Mouse (Mus musculus) gastrocnemius, adult 18-20 months (tissue): ENCODE data around the gene Smdt1. TPM values are rescaled to one million over a fixed set of nuclear protein-coding genes. Genes with fewer than 3 reads are reported as not detected.
A peak's percentile ranks its signal among the peaks of the same experiment; 100 is the strongest.
"Not testable (repeated sequence)": the region's sequence is repeated elsewhere in the genome, so short reads cannot be mapped to it uniquely, and the experiment has no call there.

ENCODE experiments used
- DNase-seq: peaks from one replicate; pipeline ENCODE4 v3.0.0; 2021; ENCODE audit warnings: low spot score
- total RNA-seq, 2 experiments: library from RNA; stranded (reverse); gene quantifications; 2 replicates each; pipeline ENCODE4 v1.2.3; 2021

The Smdt1 gene
- total RNA-seq, 2 experiments from 2014 or later: 123 to 154 TPM

GRCm38 (mm10) chr15:82342543-82342935 is 3.8 kb downstream of the Smdt1 start:
- DNase-seq: no peak

- no peak for DNase-seq
Measured at GRCm38 (mm10) chr15:82343368-82344287, 4.9 kb downstream of the Smdt1 start.

GRCm38 (mm10) chr15:82344971-82345370 is 6.2 kb downstream of the Smdt1 start:
- no peak for DNase-seq

GRCm38 (mm10) chr15:82345820-82346470 is 7.2 kb downstream of the Smdt1 start:
- peak; percentile 99 for DNase-seq

GRCm38 (mm10) chr15:82346580-82347302 is 8.0 kb downstream of the Smdt1 start:
- DNase-seq: no peak

- DNase-seq: no peak
Measured at GRCm38 (mm10) chr15:82347303-82347676, 8.5 kb downstream of the Smdt1 start.

GRCm38 (mm10) chr15:82347852-82348251 is 9.1 kb downstream of the Smdt1 start:
- DNase-seq: no peak

GRCm38 (mm10) chr15:82348258-82348998 is 9.7 kb downstream of the Smdt1 start:
- no peak for DNase-seq

- no peak for DNase-seq
Measured at GRCm38 (mm10) chr15:82348999-82349341, 10.2 kb downstream of the Smdt1 start.

- DNase-seq: no peak
Measured at GRCm38 (mm10) chr15:82350349-82350748, 11.6 kb downstream of the Smdt1 start.

- DNase-seq: no peak
Measured at GRCm38 (mm10) chr15:82351480-82351879, 12.7 kb downstream of the Smdt1 start.

GRCm38 (mm10) chr15:82353078-82353744 is 14.5 kb downstream of the Smdt1 start:
- DNase-seq: no peak

GRCm38 (mm10) chr15:82353745-82354113 is 15.0 kb downstream of the Smdt1 start:
- no peak for DNase-seq

- DNase-seq: peak; percentile 98
Measured at GRCm38 (mm10) chr15:82354126-82354945, 15.6 kb downstream of the Smdt1 start, which contains the start of gene Ndufa6. Gene Ndufa6, minus strand, starts transcription at chr15:82354322.

GRCm38 (mm10) chr15:82358431-82359260 is 19.9 kb downstream of the Smdt1 start:
- no peak for DNase-seq

GRCm38 (mm10) chr15:82361459-82362018 is 22.8 kb downstream of the Smdt1 start:
- peak; percentile 72 for DNase-seq

GRCm38 (mm10) chr15:82362234-82362633 is 23.5 kb downstream of the Smdt1 start:
- DNase-seq: no peak

GRCm38 (mm10) chr15:82363801-82364200 is 25.0 kb downstream of the Smdt1 start:
- not testable (repeated sequence) for DNase-seq

GRCm38 (mm10) chr15:82364561-82364960 is 25.8 kb downstream of the Smdt1 start:
- DNase-seq: not testable (repeated sequence)
